In genomic region chrX:99153266-99153646, GRCm38 (mm10) we compare ENCODE assay signal across 18 mouse cellular contexts. TPM values are rescaled to one million over a fixed set of nuclear protein-coding genes. Genes with fewer than 3 reads are reported as not detected.
A peak's percentile ranks its signal among the peaks of the same experiment; 100 is the strongest.
DNase-seq lines count a peak whose midpoint lies in the region; ATAC-seq and TF ChIP-seq lines count a peak whose summit lies in the region.
"Had no signal": no experiment of that assay in that cellular context is flagged by ENCODE, and none has a peak within 500 bp of the region (broad histone marks: within the 10 kb centered on the region; RNA-seq: fewer than 3 reads in every experiment).

No protein-coding gene starts in this region.

- no peak for ATAC-seq in forebrain, postnatal 0 days
- no peak for ATAC-seq in midbrain, embryonic 15.5 days (replicated peaks)
- peak; percentile 24 for ATAC-seq in midbrain, embryonic 13.5 days
- ATAC-seq: inflammation-experienced regulatory T-cells, adult 6 months had no signal

- peaks cover 35% of the 10 kb centered on the region for H3K36me3 ChIP-seq in forebrain, embryonic 10.5 days (replicated peaks)
- no peaks in the 10 kb centered on the region for H3K36me3 ChIP-seq in forebrain, postnatal 0 days (ENCODE audit: insufficient read depth)
- peaks cover 30% of the 10 kb centered on the region for H3K36me3 ChIP-seq in midbrain, embryonic 10.5 days
- H3K36me3 ChIP-seq in midbrain, embryonic 15.5 days (replicated peaks), result no peaks in the 10 kb centered on the region
- H3K36me3 ChIP-seq in embryonic facial prominence, embryonic 10.5 days (replicated peaks), result peaks cover 27% of the 10 kb centered on the region
- peaks cover 6% of the 10 kb centered on the region for H3K36me3 ChIP-seq in midbrain, embryonic 13.5 days
- H3K36me3 ChIP-seq: liver, embryonic 13.5 days had no signal

- no peak overlapping the region for H3K9ac ChIP-seq in forebrain, postnatal 0 days
- no peak overlapping the region for H3K9ac ChIP-seq in midbrain, embryonic 15.5 days
- no peak overlapping the region for H3K9ac ChIP-seq in midbrain, embryonic 13.5 days (replicated peaks)
- H3K9ac ChIP-seq: liver, embryonic 13.5 days had no signal

- TF ChIP-seq CTCF in forebrain, postnatal 0 days (IDR thresholded peaks at IDR 0.05; ENCODE audit: low read depth), result no peak

- 22% methylated on average over 3 of the region's 3 CpGs for WGBS in forebrain, embryonic 10.5 days
- WGBS in forebrain, postnatal 0 days, result 38% methylated on average over 3 of the region's 3 CpGs
- WGBS in midbrain, embryonic 10.5 days, result 16% methylated on average over 3 of the region's 3 CpGs
- WGBS in midbrain, embryonic 15.5 days, result 23% methylated on average over 3 of the region's 3 CpGs
- WGBS in embryonic facial prominence, embryonic 10.5 days, result 28% methylated on average over 3 of the region's 3 CpGs
- WGBS in midbrain, embryonic 13.5 days, result 15% methylated on average over 3 of the region's 3 CpGs

- peaks cover 66% of the 10 kb centered on the region for H3K4me1 ChIP-seq in forebrain, embryonic 10.5 days
- no peaks in the 10 kb centered on the region for H3K4me1 ChIP-seq in forebrain, postnatal 0 days (ENCODE audit: insufficient read depth)
- H3K4me1 ChIP-seq in midbrain, embryonic 10.5 days, result peaks cover 57% of the 10 kb centered on the region
- peaks cover 12% of the 10 kb centered on the region; the same call in 1 of the 2 replicates for H3K4me1 ChIP-seq in midbrain, embryonic 15.5 days
- peaks cover 36% of the 10 kb centered on the region for H3K4me1 ChIP-seq in embryonic facial prominence, embryonic 10.5 days
- peaks cover 35% of the 10 kb centered on the region for H3K4me1 ChIP-seq in midbrain, embryonic 13.5 days (replicated peaks)

- H3K9me3 ChIP-seq in forebrain, embryonic 10.5 days, result no peaks in the 10 kb centered on the region
- no peaks in the 10 kb centered on the region for H3K9me3 ChIP-seq in forebrain, postnatal 0 days (ENCODE audit: low read length)
- no peaks in the 10 kb centered on the region for H3K9me3 ChIP-seq in midbrain, embryonic 10.5 days (replicated peaks)
- no peaks in the 10 kb centered on the region for H3K9me3 ChIP-seq in midbrain, embryonic 15.5 days
- H3K9me3 ChIP-seq in embryonic facial prominence, embryonic 10.5 days, result no peaks in the 10 kb centered on the region
- H3K9me3 ChIP-seq in midbrain, embryonic 13.5 days, result no peaks in the 10 kb centered on the region
- H3K9me3 ChIP-seq: liver, embryonic 13.5 days had no signal

- no peak for DNase-seq in forebrain, embryonic 10.5 days (ENCODE audit: extremely low spot score, low spot score)
- no peak for DNase-seq in forebrain, postnatal 0 days
- no peak for DNase-seq in midbrain, embryonic 10.5 days (ENCODE audit: low spot score)
- no peak for DNase-seq in embryonic facial prominence, embryonic 10.5 days (ENCODE audit: low spot score)
- no peak for DNase-seq in right cerebral cortex, postnatal 10 days (ENCODE audit: low spot score in 2 of 2)
- DNase-seq in adrenal gland, postnatal 10 days, result no peak
- DNase-seq: adrenal gland, postnatal 36 days; cerebellum, adult 9-10 months; kidney, adult 8-10 months; kidney, postnatal 10 days; liver, embryonic 13.5 days; lung, adult 2 months; right cerebral cortex, postnatal 25 days; thymus, postnatal 14 days had no signal

- H3K4me3 ChIP-seq in forebrain, embryonic 10.5 days, result no peak overlapping the region
- H3K4me3 ChIP-seq in forebrain, postnatal 0 days (ENCODE audit: low read depth, low read length), result no peak overlapping the region
- no peak overlapping the region for H3K4me3 ChIP-seq in midbrain, embryonic 10.5 days
- no peak overlapping the region for H3K4me3 ChIP-seq in midbrain, embryonic 15.5 days
- no peak overlapping the region for H3K4me3 ChIP-seq in embryonic facial prominence, embryonic 10.5 days
- no peak overlapping the region for H3K4me3 ChIP-seq in midbrain, embryonic 13.5 days (replicated peaks)
- H3K4me3 ChIP-seq: left cerebral cortex, adult 2 months; liver, embryonic 13.5 days had no signal

- peaks cover 99% of the 10 kb centered on the region for H3K27me3 ChIP-seq in forebrain, embryonic 10.5 days (ENCODE audit: poor library complexity, severe bottlenecking)
- H3K27me3 ChIP-seq in forebrain, postnatal 0 days (ENCODE audit: insufficient read depth, low read length), result no peaks in the 10 kb centered on the region
- peaks cover 99% of the 10 kb centered on the region for H3K27me3 ChIP-seq in midbrain, embryonic 10.5 days (ENCODE audit: low read depth, poor library complexity, severe bottlenecking)
- peaks cover 8% of the 10 kb centered on the region; the same call in 1 of the 2 replicates for H3K27me3 ChIP-seq in midbrain, embryonic 15.5 days (replicated peaks)
- H3K27me3 ChIP-seq in embryonic facial prominence, embryonic 10.5 days (replicated peaks; ENCODE audit: low read depth, poor library complexity, severe bottlenecking), result peaks cover 97% of the 10 kb centered on the region
- peaks cover 17% of the 10 kb centered on the region; the same call in 1 of the 2 replicates for H3K27me3 ChIP-seq in midbrain, embryonic 13.5 days

- peak overlapping the region; percentile 81 for H3K27ac ChIP-seq in forebrain, embryonic 10.5 days
- H3K27ac ChIP-seq in forebrain, postnatal 0 days (ENCODE audit: low read depth, low read length), result no peak overlapping the region
- peak overlapping the region; percentile 79 for H3K27ac ChIP-seq in midbrain, embryonic 10.5 days (replicated peaks)
- H3K27ac ChIP-seq in midbrain, embryonic 15.5 days, result no peak overlapping the region
- 0 out of 2 replicates have a peak overlapping the region, but pooled peaks have one; percentile 24 for H3K27ac ChIP-seq in embryonic facial prominence, embryonic 10.5 days (replicated peaks)
- no peak overlapping the region; the same call in 1 of the 2 replicates for H3K27ac ChIP-seq in midbrain, embryonic 13.5 days
- H3K27ac ChIP-seq: left cerebral cortex, adult 2 months; liver, embryonic 13.5 days had no signal

- no peak overlapping the region for H3K4me2 ChIP-seq in forebrain, postnatal 0 days (ENCODE audit: low read depth)
- H3K4me2 ChIP-seq in midbrain, embryonic 15.5 days, result no peak overlapping the region
- H3K4me2 ChIP-seq in midbrain, embryonic 13.5 days (replicated peaks), result no peak overlapping the region
- H3K4me2 ChIP-seq: liver, embryonic 13.5 days had no signal

RNA-seq across cellular contexts. Expression of gene Efnb1, which starts 17.3 kb away (rescaled TPM):
- polyA plus RNA-seq in forebrain, embryonic 10.5 days (2016; fragmentation: Nextera tagmentation; extraction: Ambion mirVana), result 71.3 and 72.2 TPM in 2 replicates
- 36.5 and 48.9 TPM in 2 replicates for total RNA-seq in forebrain, postnatal 0 days (2014; rRNA removed)
- 26.6 and 29.6 TPM in 2 replicates for polyA plus RNA-seq in forebrain, postnatal 0 days (2015; fragmentation: Nextera tagmentation; extraction: Ambion mirVana)
- 49.3 and 50.6 TPM in 2 replicates for polyA plus RNA-seq in midbrain, embryonic 10.5 days (2016; fragmentation: Nextera tagmentation; extraction: Ambion mirVana)
- polyA plus RNA-seq in midbrain, embryonic 15.5 days (2015; fragmentation: Nextera tagmentation; extraction: Ambion mirVana), result 25.6 and 31.9 TPM in 2 replicates
- polyA plus RNA-seq in embryonic facial prominence, embryonic 10.5 days (2016; fragmentation: Nextera tagmentation; extraction: Ambion mirVana), result 30.2 and 33.8 TPM in 2 replicates
- 24.1 and 36.5 TPM in 2 replicates for polyA plus RNA-seq in midbrain, embryonic 13.5 days (2015; fragmentation: Nextera tagmentation; extraction: Ambion mirVana)
- total RNA-seq in adrenal gland, postnatal 10 days (2021), result 10 to 100 TPM; 48.2 to 53.3 TPM

Comparison
In these comparisons a context has a peak if more than half of its experiments do, and no peak if none do; other contexts are left out.
1. H3K27ac ChIP-seq: peak in forebrain, embryonic 10.5 days (single experiment), midbrain, embryonic 10.5 days (single experiment) and embryonic facial prominence, embryonic 10.5 days (single experiment); none in forebrain, postnatal 0 days (single experiment), midbrain, embryonic 15.5 days (single experiment) and midbrain, embryonic 13.5 days (single experiment).